Mouse (Mus musculus) kidney, adult 9 months (tissue): ENCODE results near the gene Slc29a4.
A peak's percentile ranks its signal among the peaks of the same experiment; 100 is the strongest.

Experiments used
- DNase-seq: peaks from one replicate; pipeline ENCODE4 v3.0.0; 2022

Gene Slc29a4

DNA sequence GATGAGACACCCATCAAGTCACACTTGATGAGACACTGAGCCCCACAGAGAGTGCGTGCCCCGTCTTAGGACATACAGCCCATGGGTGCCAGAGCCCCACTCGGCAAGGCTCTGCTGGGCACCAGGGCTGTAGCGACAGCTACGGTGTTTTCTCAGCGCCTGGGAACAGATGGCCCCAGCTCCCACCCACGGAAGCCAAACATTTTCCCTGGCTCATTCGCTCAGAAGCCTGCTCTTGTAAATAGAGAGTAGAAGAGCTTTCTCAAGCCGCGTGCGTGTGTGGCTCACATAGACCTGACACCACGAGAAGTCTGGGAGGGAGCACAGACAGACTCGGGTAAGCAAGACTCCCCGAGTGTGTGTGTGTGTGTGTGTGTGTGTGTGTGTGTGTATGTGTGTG lies at the start of gene Slc29a4:
TSS of gene Slc29a4 (plus strand) at position 265 of the 400 bp plus-strand sequence.
- DNase-seq: no peak

DNA sequence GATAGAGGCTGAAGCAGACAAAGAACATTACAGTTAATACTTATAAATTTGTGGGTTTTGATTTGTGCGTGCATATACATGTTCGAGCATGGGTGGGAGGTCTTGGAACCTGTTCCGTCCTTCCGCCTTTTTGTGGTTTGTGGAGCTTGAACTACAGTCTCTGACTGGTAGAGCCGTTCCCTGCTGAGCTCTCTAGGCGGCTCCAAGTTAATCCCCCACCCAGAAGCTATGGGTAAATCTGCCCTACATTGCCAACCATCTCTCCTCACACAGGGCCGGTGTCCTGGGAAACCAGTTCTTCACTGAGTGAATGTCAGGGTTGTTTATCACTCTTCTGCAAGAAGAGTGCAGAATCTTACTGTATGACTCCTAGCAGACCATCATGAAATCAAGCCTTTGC lies 44.1 kb upstream of the Slc29a4 start:
- no peak for DNase-seq

DNA sequence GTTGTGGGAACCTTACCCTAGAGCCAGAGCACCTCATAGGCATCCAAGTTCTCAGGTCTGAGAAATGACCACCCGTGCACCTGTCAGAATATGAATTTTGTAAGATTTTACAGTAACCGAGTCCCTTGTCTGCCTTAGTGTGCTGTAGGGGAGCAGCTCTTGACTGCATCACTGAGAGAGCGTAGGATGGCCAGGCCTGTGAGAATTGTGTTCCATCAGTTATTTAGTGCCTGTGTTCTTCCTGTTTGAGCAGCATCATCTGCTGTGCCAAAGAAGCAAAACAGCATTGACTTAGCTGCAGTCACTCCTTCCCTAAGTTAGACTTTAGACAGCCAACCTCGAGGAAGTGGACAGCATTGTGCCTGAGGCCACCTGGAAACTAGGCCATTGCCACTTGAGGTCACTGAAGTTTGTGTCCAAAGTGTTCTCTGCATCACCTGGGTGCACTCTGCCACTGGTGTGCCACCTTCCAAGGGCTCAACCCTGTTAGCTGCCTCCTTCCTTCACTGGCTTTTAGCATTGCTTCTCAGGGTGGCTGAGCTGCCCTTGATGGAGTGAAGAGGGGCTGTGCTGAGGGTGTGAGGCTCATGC lies 42.8 kb upstream of the Slc29a4 start:
- peak; percentile 62 for DNase-seq

DNA sequence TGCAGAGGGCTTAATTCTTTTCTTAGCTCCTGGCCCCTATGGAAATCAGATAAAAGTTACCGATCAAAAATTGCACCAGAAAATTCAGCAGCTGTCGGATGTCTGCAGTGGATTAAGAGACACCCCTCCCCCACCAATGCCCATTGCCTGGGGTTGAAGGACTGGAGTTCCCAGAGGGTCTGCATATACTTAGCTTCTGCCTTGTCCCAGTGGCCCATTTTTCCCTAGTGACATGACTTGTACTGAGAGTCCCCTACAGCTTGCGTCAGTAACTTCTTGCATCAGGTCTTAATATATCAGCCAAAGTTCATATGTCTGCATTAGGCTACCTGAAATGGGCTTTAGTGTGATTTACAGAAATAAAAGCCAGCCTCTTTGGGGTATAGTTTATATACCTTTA lies 41.9 kb upstream of the Slc29a4 start:
- no peak for DNase-seq

DNA sequence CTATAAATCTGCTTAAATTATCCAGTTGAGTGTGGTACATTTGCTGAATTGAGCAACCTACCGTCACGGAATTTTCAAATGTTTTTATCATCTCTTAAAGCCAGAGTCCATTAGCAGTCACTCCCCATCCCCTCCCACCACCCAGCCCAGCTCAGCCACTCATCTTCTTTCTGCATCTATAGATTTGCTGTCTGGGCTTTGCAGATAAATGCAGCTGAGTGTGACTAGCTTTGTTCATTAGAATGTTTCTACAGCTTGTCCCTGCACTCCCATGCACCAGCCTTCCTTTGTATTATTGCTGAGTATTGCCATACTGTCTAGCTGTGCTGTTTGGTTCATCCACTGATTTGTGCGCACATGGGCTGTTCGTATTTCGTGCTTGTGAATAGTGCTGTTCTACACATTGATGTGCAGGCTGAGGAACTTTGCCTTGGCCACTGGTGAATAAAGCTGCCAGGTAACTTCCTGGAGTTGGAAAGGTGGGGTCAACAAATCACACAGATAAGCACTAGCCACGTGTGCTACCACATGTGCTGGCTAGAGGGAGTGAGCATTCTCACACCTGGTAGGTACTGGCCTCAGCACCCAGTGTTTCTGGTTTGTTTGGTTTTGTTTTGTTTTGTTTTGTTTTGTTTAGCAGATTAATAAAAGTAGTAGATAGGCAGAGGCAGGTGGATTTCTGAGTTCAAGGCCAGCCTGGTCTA lies 41.4 kb upstream of the Slc29a4 start:
- DNase-seq: no peak

DNA sequence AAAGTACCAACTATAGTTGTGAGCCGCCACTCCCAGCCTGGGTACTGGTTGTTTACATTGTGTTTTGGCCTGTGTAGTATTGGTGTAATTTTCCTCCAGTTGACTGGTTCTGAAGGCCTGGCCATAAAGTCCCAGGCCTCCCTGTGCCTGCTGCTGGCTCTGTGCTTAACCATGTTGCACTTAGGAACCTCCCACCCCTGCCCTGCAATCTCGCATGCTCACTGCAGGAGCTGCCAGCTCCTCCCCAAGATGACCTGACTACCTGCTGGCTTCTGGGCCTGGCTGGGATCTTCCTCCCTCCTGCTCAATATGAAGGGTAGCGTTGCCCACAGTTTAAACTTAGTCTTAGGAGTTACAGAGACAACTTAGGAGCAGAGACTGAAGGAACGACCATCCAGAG lies 40.0 kb upstream of the Slc29a4 start:
- DNase-seq: peak; percentile 22

DNA sequence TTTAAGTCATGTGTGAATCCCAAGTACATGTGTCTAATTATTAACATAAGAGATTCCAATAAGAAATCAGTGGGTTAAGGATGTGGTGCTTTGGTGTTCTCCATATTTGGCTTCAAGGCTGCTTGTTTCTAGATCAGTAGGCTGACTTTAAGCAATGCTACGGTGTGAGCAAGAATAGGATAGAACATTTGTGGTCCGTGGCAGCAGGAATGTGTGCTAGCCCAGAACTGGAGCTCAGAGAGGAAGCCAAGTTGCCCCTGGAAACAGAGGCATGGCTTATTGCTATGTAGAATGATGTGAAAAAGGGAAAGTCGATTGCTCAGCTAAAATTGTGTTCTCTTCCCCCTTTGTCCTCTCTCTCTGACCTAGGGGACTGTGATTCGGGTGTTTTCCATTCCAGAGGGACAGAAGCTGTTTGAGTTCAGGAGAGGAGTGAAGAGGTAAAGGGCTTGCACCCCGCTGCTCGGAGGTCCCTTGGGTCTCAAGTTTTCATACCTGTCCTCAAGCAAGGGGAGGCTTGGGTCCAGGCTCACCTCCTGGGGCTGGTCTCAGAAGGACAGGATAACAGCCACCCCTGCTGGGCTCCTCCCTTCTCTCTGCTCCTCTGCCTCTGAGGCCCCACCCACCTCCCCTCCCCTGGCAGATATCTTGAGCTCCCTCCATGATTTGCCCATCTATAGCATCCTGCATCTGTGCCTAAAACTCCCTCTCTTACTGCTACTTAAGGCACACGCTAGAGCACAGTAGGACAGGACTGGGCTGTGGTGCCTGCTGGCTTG lies 31.5 kb upstream of the Slc29a4 start:
- no peak for DNase-seq

DNA sequence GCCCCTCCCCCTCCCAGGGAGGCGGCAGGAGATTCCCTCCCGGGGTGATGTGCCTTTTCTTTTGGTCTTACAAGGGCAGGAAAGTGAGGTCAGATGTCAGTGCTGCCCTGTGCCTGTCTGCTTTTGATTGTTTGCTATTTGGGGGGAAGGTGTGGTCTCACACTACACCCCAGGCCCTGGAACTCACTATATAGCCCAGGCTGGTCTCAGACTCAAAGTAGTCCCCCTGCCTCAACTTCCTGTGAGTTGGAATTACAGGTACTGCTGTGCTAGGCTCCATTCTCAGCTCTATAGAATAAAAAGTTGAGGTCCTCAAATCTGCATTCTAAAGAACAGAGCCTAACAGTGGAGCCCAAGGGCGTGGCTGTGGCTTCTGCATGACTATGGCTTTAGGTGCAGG lies 24.4 kb upstream of the Slc29a4 start:
- no peak for DNase-seq

DNA sequence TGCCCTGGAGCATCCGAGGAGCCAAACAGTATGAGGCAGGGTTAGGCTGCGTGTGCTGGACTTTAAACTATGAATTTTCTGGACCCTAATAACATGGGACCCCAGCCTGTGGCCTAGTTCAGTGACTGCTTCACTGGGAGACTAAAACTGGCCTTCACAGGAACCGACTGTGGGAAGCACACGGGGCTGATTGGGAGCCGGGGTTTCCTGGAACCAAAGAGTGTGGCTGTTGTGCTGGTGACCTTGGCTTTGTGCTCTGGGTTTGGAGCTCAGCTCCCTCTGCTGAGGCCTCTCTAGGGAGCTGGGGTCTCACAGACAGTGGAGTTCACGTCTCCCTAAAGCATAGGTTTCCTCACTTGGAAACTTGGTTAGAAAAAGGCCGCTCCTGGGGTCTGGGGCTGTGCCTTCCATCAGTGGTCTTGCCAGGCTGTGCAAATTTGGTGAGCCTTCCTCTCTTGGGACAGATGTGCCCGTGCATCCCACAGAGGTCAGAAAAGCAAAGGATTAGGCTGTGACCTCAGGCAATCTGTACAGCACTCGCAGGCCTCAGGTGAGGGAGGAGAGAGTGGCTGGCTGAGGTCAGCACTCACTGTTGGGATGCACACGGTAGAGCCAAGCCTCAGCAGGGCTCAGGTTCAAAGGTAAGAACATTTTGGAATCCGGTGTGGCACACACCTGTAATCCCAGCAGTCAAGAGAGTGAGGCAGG lies 23.6 kb upstream of the Slc29a4 start:
- no peak for DNase-seq

DNA sequence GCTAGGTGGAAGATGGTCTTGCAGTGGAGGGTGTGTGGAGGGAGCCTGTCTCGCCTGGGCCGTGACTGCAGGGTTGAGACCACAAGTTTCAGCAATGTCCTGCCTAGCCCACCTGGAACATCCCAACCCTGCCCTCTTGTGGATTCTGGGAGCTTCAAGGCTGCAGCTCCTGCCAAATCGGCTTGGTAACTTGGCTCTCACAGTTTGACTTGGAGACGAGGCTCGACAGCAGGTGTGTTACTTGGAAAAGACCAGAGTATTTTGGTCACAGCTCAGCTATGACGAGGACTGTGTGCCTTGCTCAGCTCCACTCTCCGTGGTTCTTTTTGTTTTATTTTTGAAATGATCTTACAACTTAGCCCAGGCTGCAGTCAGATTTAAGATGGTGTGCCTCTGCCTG lies 22.6 kb upstream of the Slc29a4 start:
- DNase-seq: no peak

DNA sequence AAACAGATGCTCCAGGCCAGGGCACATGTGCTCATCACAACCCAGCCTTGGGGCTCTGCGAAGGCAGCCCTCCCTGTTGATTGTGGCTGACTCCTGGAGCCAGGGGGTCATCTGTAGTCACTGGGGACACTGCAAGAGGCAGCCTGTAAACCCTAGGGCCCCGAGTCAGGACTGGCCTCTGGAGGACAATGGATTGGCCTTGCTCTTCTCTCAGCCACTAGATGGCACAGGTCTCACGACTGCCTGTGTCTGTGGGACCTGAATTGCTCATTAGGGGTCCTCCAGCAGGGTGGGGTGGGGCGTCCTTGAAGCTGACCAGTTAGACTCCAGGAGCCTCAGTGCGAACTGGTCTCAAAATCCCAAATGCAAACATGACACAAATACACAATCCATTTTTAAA lies 19.2 kb upstream of the Slc29a4 start:
- DNase-seq: no peak

DNA sequence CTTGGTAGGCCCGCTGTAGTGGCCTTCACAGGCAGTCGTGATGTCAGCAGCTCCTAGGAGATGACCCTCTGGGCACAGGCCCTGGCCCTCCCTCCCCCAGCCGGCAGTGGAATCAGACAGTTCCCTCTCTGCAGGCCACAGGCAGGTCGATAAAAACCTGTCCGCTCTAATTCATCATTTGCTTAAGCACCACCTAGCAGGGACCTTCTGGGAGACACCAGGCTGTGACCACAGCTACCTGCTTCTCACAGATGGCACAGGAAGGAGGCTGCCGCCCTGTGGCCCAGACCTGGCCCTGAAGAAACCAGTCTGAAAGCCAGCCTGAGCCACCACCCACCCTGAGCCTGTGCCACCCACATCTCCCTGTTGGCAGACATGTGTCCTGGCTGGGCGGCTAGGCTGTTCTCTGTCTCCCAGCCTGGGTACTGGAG lies 14.2 kb upstream of the Slc29a4 start:
- no peak for DNase-seq

DNA sequence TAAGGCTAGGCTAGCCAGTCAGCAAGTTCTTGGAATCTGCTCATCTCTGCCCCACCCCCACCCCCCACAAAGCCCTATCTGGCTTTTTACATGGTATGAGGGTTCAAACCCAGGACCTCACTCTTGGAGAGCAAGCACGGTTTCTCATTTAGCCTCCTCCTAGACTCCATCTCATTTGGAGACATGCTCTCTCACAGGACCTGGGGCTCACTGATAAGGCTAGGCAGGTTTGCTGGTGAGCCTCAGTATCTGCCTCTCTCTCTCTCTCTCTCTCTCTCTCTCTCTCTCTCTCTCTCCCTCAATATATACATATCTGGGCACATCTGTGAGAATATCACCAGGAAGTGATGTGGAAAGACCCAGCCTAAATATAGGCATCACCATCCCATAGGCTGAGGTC lies 13.2 kb upstream of the Slc29a4 start:
- no peak for DNase-seq

DNA sequence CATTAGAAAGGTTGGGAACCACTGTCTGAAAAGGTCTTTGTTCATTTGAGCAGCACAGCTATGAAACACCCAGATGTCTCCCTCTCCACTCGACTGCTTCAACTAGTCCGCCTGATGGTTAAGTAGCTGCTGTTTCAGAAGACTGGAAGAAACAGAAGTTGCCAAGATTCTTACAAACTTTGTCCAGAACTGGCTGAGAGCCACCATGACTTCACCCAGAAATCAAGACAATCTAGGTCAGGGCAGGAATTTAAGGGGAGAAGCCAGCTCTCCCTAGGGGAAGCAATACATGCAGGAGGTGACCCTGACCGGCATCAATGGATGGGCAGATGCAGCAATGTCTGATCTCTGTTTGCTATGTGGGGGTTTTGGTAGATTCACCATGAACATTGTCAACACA lies 10.4 kb upstream of the Slc29a4 start:
- DNase-seq: no peak

DNA sequence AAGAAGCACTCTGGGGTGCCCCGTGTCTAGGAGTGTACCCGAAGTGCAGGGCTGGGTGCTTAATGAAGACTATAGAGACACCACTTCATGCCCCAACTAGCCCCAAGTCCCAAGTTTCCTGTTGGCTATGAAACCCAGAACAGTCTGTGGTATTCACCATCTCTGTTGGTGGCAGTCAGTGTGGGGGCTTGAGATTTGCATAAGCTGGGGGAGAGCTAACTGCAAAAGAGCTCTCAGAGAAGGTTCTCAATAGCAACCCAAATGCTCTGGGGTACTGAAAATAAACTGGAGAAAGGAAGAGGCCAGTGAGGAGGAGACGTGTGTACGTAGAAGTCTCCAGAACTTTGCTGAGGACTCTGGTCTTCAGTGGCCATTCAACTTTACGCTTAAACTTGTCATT lies 9.8 kb upstream of the Slc29a4 start:
- DNase-seq: no peak

DNA sequence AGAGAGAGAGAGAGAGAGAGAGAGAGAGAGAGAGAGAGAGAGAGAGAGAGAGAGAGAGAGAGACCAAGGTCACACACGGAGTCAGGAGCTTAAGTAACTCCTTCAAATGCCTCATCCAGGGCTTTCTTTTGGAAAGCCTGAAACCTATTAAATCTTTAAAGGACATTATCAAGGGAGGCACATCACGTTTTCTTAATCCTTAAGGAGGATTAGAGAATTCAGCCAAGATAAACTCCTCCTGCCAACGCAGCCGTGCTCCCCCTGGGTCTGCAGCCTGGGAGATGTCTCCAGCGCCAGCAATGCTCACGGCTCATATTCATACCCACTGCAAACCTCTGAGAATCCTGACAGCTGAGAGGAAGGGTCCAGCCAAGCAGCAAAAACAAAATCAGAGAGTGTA lies 3.4 kb upstream of the Slc29a4 start:
- no peak for DNase-seq

DNA sequence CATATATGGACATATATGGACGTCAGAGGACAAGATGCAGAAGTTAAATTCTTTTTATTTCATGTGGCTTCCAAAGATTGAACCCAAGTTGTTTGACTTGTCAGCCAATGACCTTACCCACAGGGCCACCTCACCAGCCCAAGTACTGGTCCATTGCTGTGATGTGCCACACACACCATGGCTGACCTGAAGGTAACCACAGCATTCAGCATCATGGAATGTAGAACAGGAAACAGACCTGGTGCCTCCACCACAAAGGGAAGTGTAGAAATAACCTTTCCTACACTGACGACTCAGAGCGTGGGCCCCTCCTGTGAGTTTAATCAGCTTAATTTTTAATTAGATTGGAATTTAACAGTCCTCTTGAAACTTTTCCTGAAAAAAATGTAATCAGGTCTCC lies 2.0 kb upstream of the Slc29a4 start:
- DNase-seq: no peak

DNA sequence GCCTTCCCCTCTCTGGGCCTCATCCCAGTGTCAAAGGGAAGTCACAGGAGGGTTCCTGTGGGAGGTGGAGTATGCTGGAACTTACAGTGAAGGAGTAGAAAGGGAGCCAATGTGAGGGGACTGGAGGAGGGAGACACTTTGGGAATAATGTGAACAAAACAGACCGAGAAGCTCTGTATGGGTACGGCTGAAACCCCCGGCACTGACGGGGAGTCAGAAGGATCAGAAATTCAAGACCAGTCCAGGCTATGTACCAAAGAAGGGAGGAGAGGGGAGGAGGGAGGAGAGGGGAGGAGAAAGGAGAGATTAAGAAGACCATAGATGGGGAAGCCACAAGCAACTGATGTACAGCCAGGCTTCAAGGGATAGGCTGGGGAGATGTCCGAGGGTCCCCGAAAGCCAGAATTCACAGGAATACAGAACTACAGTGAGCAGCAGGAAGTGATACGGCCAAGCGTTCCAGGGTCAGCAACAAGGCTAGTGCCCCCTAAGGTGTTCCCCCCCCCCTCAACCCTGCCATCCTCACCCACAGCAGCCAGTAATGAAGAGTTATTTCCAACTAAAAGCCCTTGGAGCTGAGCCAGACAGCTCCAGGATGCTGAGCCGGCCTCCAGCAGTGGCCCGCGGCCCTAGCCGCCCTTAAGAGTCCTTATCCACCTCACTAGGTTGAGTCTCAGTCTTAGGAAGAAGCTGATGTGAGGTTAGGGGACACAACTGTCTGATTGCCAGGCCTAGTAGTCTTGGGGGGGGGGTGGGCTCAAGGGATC lies 842 bp downstream of the Slc29a4 start:
- DNase-seq: no peak

DNA sequence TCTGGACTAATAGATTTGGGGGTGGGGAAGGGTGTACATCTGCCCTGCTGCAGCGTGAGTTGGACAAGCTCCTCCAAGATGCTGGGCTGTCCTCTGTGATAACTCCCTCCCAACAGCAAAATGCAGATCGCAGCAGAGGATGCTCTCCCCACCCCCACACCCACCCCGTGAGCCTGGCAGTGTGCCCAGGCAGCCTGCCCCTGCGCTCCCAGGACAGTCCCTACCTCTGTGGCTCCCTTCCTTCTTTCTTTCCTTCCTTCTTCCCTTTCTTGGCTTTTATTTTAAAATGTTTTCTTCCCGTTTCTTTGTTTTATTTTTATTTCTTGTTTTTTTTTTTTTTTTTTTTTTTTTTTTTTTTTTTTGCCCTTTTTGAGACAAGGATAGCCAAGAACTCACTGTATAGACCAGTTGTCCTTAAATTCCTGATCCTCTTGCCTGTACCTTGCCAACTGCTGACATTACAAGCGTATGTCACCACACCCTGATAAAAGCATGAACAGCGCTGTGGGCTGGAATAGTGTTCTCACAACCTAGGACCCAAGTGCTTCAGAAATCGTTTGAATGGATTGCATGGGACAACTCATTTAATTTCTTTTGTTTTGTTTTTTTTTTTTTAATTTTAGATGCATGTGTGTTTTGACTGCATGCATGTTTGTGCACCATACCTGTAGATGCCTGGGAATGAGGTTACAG lies 1.6 kb downstream of the Slc29a4 start:
- no peak for DNase-seq

DNA sequence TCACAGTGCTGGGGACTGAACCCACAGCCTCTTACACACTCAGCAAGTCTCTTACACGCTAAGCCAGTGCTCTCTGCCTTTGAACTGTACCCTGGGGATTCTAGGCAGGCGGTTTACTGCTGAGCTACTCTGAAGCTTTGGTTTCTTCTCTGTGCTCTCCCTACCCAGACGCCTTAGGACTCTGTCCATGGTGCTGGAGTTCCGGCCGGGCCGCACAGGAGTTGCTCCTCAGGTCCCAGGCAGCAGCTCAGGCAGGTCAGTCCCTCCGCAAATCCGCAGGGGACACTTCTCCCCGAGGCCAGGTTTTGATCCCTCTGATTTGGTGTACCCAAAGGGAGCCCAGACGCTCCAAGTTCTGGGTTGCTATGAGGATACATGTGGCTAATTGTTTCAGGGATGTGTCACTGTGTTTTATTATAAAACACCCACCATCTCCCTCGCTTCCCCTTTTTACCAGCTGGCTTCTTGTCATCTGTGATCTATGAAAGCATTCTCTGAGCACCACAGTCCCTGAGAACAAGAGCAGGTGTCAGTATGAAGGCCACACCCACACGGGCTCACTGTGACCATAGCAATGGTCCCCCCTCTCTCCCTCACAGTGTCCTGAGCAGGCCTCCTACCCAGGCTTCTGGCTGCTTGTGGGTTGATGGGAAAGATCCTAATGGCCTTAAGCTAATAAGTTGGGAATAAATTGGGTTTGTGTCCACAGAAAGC lies 2.5 kb downstream of the Slc29a4 start:
- peak; percentile 49 for DNase-seq

DNA sequence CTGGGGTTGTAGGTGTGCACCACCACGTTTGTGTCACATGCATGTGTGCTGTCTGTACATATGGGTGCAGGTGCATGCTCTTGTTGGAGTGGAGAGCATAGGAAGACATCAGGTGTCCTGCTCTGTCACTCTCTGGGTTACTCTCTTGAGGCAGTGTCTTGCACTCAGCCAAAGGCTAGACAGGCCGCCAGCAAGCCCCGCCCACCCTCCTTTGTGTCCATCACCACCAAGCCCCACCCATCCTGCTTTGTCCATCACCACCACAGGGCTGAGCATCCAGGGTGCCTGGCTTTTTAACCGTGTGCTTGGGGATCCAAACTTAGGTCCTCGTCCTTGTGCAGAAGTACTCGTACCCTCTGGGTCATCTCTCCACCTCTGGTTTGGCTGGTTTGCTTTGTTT lies 3.9 kb downstream of the Slc29a4 start:
- no peak for DNase-seq

DNA sequence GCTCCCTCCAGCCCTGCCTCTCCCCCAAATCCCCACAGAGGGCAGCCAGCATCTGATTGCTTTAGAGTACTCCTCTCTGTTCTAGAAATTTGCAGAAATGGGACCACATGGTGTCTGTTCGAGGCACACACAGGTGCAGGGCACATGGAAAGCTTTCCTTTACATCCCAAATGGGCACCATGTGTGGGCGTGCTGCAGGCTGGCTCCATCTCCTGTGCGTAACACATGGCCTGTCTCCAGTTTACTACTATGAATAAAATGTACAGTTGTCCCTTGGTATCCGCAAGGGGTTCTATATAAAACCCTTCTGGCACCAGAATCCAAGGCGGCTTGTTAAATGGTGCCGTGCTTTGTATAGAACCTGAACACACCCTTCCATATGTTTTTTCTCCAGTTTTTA lies 4.6 kb downstream of the Slc29a4 start:
- no peak for DNase-seq
